Mouse (Mus musculus) left cerebral cortex, postnatal 25 days (tissue): ENCODE results near the gene Slc27a4. TPM values are rescaled to one million over a fixed set of nuclear protein-coding genes. Genes with fewer than 3 reads are reported as not detected.

Experiments used
- DNase-seq, 2 experiments: peaks; one replicate each; pipeline ENCODE4 v3.0.0; 2022; ENCODE audit warnings: low spot score in 2 of 2, mixed read lengths in 1 of 2
- intact Hi-C: fragments of 180-260 bp; cut with DNase I; formaldehyde crosslinking; loops from one replicate; pipeline ENCODE4 v1.15.1; 2025
- microRNA-seq, 2 experiments: library from miRNA; unstranded; fragments of <30 nt; microRNA quantifications; one replicate each; pipeline ENCODE4 v1.2.0; 2022
- total RNA-seq, 2 experiments: library from RNA; stranded (reverse); gene quantifications; 2 replicates each; pipeline ENCODE4 v1.2.3; 2021

Slc27a4 gene
- total RNA-seq, 2 experiments from 2014 or later: 82.2 to 84.1 TPM

DNA sequence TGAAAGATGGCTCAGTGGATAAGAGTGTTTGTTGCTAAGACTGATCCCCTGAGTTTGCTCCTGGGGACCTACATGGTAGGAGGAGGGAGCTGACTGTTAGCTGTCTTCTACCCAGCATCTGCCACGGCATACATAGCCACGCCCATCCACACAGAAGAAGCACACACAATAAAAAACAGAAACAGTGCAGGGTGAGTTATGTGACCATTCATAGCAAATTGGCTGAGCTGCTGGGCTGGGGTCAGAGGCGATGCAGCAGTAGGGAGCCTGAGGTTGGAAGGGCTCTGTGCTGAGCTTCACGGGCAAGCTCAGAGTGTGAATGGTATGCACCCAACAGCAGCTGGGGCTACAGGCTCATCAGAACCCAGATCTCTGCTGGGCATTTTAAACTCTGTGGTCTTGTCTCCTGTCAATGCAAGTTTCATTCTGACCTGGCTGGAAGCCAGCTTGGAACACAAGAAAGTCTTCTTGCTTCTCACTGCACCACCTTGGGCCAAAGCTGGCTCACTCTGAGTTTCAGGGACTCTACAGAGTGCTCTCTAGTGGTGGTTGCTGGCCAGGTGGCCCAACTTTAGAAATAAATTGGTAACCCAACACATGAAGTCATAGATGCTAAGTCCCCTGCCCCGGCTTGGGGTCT, 47.5 kb downstream of the Slc27a4 start:
- DNase-seq: no peak
- intact Hi-C loops: no loop called here

DNA sequence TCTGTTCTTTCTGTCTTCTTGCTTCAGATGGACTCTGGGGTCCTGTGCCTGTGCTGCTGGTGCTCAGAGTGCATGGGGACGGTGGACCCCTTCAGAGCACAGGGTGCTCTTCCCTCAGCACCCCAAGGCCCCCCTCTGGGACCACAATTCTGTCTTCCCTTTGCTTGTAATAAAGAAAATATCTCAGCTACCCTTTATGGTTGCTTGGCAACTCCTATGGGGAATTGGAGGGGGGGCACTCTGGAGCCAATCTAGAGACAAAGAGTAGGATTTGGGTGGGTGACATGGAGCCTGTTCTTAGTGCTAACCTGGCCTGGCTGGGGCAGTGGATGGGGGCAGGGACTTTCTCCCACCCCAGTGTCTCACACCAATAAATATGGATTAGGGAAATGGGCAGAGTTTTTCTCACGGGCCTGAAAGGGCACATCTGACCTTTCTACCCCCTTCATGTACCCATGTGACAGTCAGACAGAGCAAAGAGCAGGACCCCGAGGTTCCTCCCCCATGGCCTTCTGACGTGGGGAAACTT, 50.6 kb downstream of the Slc27a4 start:
- intact Hi-C loops: no loop called here
- no peak for DNase-seq

DNA sequence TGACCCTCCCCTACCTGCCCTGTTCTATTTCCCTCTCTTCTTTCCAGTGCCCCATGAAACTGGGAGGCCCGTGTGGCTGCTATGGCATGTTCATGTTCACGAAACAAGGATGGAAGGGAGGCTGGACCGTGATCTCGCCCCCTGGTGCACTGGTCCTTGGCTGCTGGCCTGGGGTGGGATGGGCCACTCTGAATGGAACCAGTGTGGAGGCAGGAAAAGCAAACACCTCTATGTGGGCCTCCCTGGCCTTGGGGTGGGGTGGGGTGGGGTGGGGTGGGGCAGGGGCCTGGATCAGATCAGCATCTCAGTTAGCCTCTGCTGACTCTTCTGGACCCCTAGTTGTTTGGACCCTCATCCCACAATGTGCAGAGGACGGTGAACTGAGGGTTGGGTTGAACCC, 51.3 kb downstream of the Slc27a4 start:
- intact Hi-C loops: no loop called here
- DNase-seq: no peak

DNA sequence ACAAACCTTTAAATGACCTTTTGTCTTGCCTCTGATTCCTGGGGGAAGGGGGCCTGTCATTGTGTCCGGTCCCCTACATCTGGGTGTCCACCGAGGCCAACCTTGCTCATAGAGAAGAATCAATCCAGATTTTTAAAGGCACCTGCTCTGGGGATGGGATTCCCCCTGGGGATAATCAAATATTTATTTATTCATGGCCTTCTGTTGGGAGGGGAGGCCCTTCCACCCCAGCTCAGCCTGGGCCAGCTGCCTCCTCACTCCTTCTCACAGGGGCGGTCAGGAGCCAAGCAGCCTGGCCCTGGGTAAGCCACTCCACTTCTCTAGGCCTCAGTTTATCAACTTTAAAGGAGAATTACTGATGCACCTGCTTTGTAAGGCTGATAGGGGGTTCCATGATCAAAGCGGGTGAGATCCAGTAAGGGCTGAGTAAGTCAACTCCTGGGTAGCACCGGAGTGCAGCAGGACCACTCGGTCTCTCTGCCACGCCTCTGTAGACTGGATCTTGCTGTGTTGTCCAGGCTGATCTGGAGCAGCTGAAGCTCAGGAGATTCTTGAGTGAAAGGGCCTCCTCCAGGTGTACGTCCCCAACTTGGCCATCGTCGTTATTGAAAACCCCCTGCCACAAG, 53.3 kb downstream of the Slc27a4 start:
- intact Hi-C loops: no loop called here
- no peak for DNase-seq

DNA sequence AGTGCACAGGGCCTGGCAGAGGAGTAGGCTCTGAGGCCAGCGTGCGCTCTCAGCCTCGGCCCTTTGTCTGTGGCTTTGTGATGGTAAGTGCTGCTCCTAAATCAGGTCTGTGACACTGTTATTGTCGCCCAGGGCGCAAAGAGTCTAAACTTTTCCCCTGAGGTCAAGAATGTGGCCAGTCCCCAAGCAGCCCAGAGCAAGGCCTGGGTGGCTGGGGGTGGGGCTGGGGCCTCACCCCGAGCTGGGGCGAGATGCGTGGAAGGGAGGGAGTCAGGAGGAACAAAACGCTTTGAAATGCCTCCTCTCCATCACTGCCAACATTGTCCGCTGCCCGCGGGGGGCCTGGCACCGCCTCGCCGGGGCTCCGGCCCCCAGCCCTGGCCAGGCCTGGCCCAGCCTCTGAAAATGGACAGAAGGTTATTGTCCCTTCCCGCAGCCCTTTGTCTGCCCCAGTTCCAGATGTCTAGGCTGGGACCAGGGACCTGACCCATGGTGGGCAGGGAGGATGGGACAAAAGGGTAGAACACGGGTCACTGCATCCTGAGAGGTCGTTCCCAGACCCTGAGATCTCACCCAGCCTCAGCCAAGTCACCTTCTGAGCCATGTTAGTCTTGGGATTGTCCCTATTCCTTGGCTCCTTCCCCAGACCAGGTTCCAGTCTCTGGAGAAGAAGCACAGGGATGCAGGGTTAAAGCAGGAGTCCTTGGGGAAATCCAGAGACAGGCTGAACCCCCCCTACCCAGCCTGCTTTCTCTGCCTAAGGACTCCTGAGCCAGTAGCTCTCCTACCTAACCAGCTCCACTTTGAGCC, 54.2 kb downstream of the Slc27a4 start:
- intact Hi-C loops: no loop called here
- peak in 1 of 2 experiments; percentile 37 for DNase-seq

DNA sequence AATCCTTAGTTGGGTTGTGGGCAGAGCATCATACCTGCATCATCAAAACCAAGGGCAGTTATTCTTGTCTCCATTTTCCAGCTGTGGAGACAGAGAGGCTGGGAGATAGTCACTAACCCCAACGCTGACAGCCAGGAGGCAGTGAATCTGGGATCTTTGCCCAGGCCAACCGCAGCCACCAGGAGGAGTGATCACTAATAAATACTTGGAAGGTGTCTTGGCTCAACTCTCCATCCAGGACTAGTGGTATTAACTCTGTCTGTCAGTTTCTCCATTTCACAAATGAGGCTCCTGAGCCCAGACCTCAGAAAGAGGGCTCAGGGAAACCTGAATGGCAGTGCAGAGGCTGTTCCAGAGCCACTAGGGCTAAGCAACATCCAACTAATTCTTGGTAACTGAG, 54.9 kb downstream of the Slc27a4 start:
- DNase-seq: no peak
- intact Hi-C loops: no loop called here

DNA sequence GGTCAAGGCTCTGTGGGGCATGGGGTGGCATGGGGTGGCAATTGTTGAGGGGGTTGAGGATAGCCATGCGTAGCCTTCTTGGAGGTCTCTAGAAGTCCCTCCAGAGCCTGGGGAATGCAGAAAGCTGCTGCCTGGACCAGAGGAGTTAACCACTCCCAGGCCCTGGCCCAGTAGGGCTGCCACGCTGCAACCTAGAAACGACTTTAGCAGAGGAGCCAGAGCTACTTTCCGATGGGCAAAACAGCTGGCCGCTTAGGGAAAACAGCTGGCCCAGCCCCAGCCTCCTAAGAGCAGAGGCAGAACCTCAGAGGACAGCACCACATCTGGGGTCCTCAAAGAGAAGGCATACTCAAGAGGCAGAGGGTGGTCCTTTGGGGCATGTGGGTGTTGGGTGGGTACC, 55.5 kb downstream of the Slc27a4 start:
- intact Hi-C loops: loop anchor here (2.0 kb wide), 1 partner anchor 93 kb away; no protein-coding TSS in a partner anchor
- no peak for DNase-seq

DNA sequence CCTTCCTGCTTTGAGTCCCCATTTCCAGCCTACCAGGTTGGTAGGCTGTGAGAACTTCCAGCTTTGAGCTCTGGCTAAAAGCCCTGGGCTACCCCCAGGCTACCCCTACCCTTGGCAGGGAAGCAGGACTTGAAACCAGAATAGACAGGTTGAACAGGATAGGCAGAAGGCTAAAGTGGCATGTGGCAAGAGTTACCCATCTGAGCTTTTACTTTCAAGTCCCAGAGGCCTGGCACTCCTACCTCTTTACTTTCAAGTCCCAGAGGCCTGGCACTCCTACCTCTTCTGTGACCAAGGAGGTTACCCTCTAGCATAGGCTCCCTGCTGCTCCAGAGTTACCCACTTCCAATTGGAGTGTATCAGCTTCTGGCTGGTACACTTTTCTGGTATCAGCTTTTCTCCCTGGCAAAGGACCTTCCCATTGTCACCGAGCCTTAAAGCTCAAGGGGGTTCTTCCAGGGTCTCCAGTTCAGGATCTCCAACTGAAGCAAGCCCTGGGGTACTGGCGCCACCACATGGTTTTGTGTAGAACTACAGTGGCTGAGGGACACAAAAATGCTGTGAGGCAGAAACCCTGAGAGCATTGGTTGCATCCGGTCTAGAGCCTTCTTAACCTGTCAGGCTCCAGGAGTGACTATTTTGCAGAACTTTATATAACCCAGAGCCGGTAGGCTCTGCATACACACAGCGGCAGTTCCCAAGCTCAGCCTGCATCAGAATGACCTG, 56.5 kb downstream of the Slc27a4 start:
- intact Hi-C loops: loop anchor here (1.0 to 2.0 kb wide), 2 partner anchors 42 to 94 kb away; no protein-coding TSS in a partner anchor
- peak in 1 of 2 experiments; percentile 54 for DNase-seq

DNA sequence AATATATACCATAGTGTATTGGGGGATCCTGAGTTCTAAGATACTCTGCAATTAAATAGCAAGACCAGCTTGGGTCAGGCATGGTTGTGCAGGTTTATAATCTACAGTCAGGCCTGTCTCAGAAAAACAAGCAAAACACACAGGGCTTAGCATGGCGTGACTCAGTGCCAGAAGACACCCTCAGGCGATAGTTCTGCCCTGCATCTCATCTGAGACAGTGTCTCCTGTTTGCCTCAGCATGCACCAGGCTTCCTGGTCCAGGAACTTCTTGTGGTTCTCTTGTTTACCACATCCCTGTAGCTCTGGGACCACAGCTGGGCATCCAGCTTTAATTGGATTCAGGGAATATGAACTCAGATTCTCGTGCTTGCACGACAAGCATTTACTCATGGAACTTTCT, 62.7 kb downstream of the Slc27a4 start:
- intact Hi-C loops: no loop called here
- DNase-seq: no peak

Small RNA genes lying within 50 kb of the gene (microRNA-seq; reads per million reads assigned to microRNA genes)
- 0 to 0.34 reads per million in 2 experiments for gene Mir219a-2
- 0 reads per million in 2 experiments for gene Mir219b

Other genes starting within 250 kb of the Slc27a4 start
- 100 to 1,000 TPM; 110 TPM for gene Rapgef1, start 182.9 kb upstream of the Slc27a4 start, total RNA-seq
- gene Gm13420, start 50.9 kb upstream of the Slc27a4 start, total RNA-seq: 1 to 10 TPM; 1.9 to 2.2 TPM
- gene Gm13547, start 43.3 kb upstream of the Slc27a4 start, total RNA-seq: not detected
- gene Coq4, start 15.1 kb upstream of the Slc27a4 start, total RNA-seq: 10 to 100 TPM; 28.1 to 28.9 TPM
- gene Trub2, start 14.1 kb upstream of the Slc27a4 start, total RNA-seq: 10 to 100 TPM; 39.3 to 44.9 TPM
- gene Urm1, start 17.4 kb downstream of the Slc27a4 start, total RNA-seq: 10 to 100 TPM; 52.5 to 53.9 TPM
- 1 to 10 TPM; 4.6 to 5.8 TPM for gene Cercam, start 66.5 kb downstream of the Slc27a4 start, total RNA-seq
- gene Odf2, start 86.6 kb downstream of the Slc27a4 start, total RNA-seq: 10 to 100 TPM; 86.9 to 96.3 TPM
- 10 to 100 TPM; 40.9 to 42.6 TPM for gene Gle1, start 132.8 kb downstream of the Slc27a4 start, total RNA-seq
- 100 to 1,000 TPM; 940 to 943 TPM for gene Sptan1, start 162.9 kb downstream of the Slc27a4 start, total RNA-seq
- 10 to 100 TPM; 37.4 to 37.9 TPM for gene Wdr34, start 246.2 kb downstream of the Slc27a4 start, total RNA-seq